Mouse (Mus musculus): ENCODE data around the gene Itgax. TPM values are rescaled to one million over a fixed set of nuclear protein-coding genes. Genes with fewer than 3 reads are reported as not detected.

The Itgax gene
- 0.05 and 0.10 TPM in 2 replicates for polyA plus RNA-seq (2016; fragmentation: Nextera tagmentation; extraction: Ambion mirVana)

DNA sequence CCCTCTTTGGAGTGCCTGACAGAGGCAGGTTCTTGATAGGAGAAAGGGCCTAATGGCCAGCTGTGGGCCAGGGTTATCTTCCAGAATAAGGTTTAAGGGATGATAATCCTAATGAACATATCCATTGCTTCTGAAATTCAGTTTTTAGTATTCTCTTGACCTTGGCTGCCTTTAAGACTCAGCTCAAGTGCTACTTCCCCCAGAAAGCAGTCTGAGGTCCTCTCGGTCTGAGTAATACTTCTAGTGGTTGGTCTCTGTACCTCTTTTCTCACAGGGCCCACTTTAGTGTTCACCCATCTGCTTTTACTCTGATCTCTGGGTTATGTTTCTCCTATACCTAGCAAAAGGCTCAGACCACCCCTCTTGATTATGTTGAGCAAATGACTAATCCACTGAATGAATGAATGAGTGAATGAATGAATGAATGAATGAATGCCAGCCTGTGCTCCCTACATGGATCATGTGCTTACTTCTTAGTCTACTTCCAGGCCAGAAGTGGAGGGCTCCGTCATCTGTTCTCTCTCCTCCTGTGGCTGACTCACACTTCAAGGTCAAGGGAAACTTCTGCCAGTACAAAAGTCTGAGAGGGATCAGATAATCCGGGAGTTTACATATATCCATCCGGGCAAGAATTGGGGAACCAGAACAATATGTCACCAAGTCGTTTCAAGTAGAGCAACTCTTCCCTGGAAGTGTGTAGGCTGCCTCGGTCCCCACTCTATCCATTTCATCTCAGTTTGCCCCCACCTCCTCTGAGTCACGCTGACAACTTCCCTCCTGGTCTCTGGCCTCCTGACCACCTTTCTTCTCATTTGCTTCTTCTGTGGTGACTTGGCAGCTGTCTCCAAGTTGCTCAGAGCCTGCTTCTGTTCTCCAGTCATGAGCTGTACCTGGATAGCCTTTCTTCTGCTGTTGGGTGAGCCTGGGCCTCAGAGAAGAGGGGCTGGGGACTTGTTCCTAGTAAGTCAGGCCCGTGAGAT is at the start of gene Itgax:
Gene Itgax (plus strand): TSS at position 807 of the 980 bp plus-strand sequence.
- Histone ChIP-seq H3K9me3 (no peaks in the 10 kb centered on the region), H3K27ac (0 out of 2 replicates have a peak within 1 kb of the TSS, but pooled peaks have one; percentile 18), H3K4me1 (peaks cover 26% of the 10 kb centered on the region), H3K27me3 (ENCODE audit: insufficient read depth, poor library complexity, severe bottlenecking) (no peaks in the 10 kb centered on the region), H3K36me3 (no peaks in the 10 kb centered on the region), H3K4me3 (no peak within 1 kb of the TSS)
- DNase-seq (ENCODE audit: low spot score): no peak
- WGBS: 68% methylated on average over 8 of the region's 8 CpGs

DNA sequence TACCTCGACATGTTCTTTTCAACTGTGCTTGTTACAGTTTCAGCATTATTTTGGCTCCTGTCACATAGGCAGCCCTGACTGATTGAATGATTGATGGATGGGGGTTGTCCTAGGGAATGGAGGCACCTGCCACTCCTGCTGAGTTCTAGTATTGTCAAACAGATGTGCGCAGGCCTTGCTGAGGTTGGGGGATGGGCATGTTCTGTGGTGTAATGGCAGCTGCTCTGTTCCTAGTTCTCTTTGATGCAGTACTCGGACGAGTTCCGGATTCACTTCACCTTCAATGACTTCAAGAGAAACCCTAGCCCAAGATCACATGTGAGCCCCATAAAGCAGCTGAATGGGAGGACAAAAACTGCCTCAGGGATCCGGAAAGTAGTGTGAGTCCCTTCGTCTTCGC is 49.3 kb upstream of the Itgax start:
- H3K9me3 ChIP-seq: no peaks in the 10 kb centered on the region
- H3K27me3 ChIP-seq (ENCODE audit: insufficient read depth, poor library complexity, severe bottlenecking): no peaks in the 10 kb centered on the region
- H3K27ac ChIP-seq: no peak overlapping the region
- DNase-seq (ENCODE audit: low spot score): no peak
- no peaks in the 10 kb centered on the region for H3K4me1 ChIP-seq
- no peak overlapping the region for H3K4me3 ChIP-seq
- no peaks in the 10 kb centered on the region for H3K36me3 ChIP-seq
- WGBS: 76% methylated on average over 8 of the region's 8 CpGs

DNA sequence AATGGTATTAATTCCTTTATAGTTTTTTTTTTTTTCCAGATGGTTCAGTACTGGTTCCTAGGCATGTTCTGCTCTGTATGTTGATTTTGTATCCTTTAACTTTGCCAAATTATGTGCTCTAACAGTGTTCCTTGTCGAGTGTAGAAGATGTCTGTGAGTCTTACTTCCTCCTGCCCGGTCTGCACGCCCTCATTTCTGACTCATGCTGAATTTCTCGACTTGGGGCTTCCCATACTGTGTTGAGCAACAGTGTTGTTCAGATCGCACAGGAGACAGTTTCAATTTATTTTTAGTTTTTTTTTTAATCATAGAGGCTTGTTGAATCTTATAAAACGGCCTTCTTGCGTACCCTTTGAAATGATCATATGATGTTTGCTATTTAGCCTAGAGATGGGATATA is 40.2 kb upstream of the Itgax start:
- whole genome bisulfite sequencing: 70% methylated on average over 7 of the region's 7 CpGs
- H3K4me1 ChIP-seq: no peaks in the 10 kb centered on the region
- H3K27me3 ChIP-seq (ENCODE audit: insufficient read depth, poor library complexity, severe bottlenecking): no peaks in the 10 kb centered on the region
- DNase-seq (ENCODE audit: low spot score): no peak
- no peaks in the 10 kb centered on the region for H3K9me3 ChIP-seq
- no peak overlapping the region for H3K4me3 ChIP-seq
- no peaks in the 10 kb centered on the region for H3K36me3 ChIP-seq
- no peak overlapping the region for H3K27ac ChIP-seq

DNA sequence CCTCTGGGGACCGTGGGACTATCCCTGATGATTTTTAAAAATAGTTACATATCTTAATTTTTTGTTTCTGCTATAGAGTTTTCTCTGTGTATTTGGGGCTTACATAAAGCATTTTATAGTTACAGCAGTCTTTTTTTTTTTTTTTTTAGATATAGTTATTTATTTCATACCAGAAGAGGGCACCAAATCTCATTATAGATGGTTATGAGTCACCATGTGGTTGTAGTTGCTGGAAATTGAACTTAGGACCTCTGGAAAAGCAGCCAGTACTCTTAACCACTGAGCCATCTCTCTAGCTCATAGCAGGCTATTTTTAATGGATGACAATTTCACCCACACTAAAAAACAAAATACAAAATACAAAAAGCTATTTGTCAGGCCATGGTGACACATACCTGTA is 31.2 kb upstream of the Itgax start:
- Histone ChIP-seq H3K27ac (no peak overlapping the region), H3K27me3 (ENCODE audit: insufficient read depth, poor library complexity, severe bottlenecking) (no peaks in the 10 kb centered on the region), H3K4me3 (no peak overlapping the region), H3K36me3 (no peaks in the 10 kb centered on the region), H3K4me1 (no peaks in the 10 kb centered on the region), H3K9me3 (no peaks in the 10 kb centered on the region)
- no peak for DNase-seq (ENCODE audit: low spot score)
- 76% methylated on average over 1 of the region's 1 CpGs for WGBS

DNA sequence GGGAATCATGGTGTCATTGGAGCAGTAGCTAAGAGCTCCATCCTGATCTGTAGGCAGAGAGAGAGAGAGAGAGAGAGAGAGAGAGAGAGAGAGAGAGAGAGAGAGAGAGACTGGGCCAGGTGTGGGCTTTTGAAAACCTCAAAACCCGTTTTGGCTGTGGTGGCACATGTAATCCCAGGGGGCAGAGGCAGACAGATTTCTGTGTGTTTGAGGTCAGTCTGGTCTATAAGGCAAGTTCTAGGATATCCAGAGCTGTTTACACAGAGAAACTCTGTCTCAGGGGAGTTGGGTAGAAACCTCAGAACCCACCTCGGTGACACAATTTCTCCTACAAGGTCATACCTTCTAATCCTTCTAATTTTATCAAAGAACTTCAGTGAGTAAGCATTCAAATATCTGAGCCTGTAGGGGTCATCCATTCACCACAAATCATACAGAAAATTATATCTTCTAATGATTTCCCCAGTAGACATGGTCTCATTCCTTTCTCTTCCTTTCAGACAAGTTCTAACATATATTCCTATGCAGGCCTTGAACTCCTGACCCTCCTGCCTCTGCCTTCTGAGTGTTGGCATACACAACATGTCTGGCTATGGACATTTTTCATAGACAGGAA is 28.5 kb upstream of the Itgax start:
- no peak for DNase-seq (ENCODE audit: low spot score)
- WGBS: 70% methylated on average over 2 of the region's 2 CpGs
- H3K9me3 ChIP-seq: no peaks in the 10 kb centered on the region
- H3K27ac ChIP-seq: no peak overlapping the region
- no peaks in the 10 kb centered on the region for H3K36me3 ChIP-seq
- no peak overlapping the region for H3K4me3 ChIP-seq
- no peaks in the 10 kb centered on the region for H3K27me3 ChIP-seq (ENCODE audit: insufficient read depth, poor library complexity, severe bottlenecking)
- no peaks in the 10 kb centered on the region for H3K4me1 ChIP-seq

DNA sequence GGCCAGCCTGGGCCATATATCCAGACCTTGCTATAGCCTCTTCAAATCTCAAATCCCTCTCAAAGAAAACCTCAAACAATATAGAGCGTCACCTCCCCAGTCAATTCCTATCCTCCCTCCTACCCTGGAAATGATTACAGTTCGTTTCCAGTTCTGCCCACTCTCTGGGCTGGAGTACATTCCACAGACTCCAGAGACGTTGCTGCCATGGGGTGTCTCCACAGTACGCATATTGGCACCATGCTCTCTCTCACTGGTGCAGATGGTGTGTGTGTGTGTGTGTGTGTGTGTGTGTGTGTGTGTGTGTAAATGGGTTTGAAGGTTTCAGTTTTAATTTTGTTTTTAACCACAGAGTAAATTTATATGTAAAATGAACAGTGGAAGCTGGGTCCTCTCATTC is 24.1 kb upstream of the Itgax start:
- no peaks in the 10 kb centered on the region for H3K4me1 ChIP-seq
- no peaks in the 10 kb centered on the region for H3K36me3 ChIP-seq
- no peak overlapping the region for H3K4me3 ChIP-seq
- no peaks in the 10 kb centered on the region for H3K27me3 ChIP-seq (ENCODE audit: insufficient read depth, poor library complexity, severe bottlenecking)
- 55% methylated on average over 4 of the region's 4 CpGs for WGBS
- H3K27ac ChIP-seq: no peak overlapping the region
- no peaks in the 10 kb centered on the region for H3K9me3 ChIP-seq
- no peak for DNase-seq (ENCODE audit: low spot score)

DNA sequence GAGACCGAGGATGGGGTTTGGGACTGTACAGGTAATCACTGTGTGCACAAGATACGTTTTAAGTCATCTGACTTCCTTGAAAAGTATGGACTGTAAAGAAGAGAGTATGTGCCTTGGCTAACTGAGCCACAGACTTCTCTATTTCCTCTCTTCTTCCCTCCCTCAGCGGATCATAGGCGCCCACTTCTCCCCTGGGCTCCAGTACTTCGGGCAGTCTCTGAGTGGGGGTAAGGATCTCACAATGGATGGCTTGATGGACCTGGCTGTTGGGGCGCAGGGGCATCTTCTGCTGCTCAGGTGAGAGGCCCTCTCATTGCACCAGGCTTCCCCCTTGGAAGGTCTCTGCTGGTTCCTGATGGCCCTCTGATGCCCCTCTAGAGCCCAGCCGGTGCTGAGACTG is 21.9 kb upstream of the Itgax start:
- Histone ChIP-seq H3K36me3 (no peaks in the 10 kb centered on the region), H3K9me3 (no peaks in the 10 kb centered on the region), H3K27ac (no peak overlapping the region), H3K4me3 (no peak overlapping the region), H3K4me1 (no peaks in the 10 kb centered on the region), H3K27me3 (ENCODE audit: insufficient read depth, poor library complexity, severe bottlenecking) (peaks cover 4% of the 10 kb centered on the region; the same call in 1 of the 2 replicates)
- DNase-seq (ENCODE audit: low spot score): no peak
- WGBS: 82% methylated on average over 7 of the region's 7 CpGs

DNA sequence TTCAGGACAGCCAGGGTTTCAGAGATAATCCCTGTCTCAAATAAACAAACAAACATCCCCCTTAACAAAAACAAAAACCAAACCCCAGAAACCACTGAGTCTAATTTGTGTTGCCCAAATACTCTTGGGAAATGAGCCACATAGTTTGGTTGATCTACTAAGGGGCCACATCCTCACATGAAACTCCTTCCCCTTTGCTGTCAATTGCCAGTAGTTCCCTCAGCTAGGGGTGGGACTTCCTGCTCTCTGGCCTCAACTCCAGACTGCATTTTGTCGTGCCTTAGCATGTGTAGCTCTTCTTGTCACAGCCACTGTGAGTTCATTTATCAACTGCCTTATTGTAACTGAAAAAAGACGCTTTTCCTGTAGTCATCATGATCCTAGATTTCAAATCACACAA is 19.0 kb upstream of the Itgax start:
- H3K4me1 ChIP-seq: no peaks in the 10 kb centered on the region
- no peaks in the 10 kb centered on the region for H3K9me3 ChIP-seq
- DNase-seq (ENCODE audit: low spot score): no peak
- no peaks in the 10 kb centered on the region for H3K36me3 ChIP-seq
- H3K27ac ChIP-seq: no peak overlapping the region
- 62% methylated on average over 2 of the region's 2 CpGs for WGBS
- peaks cover 4% of the 10 kb centered on the region; the same call in 1 of the 2 replicates for H3K27me3 ChIP-seq (ENCODE audit: insufficient read depth, poor library complexity, severe bottlenecking)
- H3K4me3 ChIP-seq: no peak overlapping the region

DNA sequence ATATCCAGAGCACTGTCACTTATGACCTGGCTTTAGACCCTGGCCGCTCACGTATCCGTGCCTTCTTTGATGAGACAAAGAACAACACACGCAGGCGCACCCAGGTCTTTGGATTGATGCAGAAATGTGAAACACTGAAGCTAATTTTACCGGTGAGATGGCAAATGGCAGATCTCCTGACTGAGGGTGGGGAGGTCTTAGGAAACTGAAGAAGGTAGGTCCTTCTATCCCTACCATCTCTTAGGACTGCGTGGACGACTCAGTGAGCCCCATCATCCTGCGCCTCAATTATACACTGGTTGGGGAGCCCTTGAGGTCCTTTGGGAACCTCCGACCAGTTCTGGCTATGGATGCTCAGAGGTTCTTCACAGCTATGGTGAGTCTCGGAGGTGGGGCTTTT is 17.2 kb upstream of the Itgax start:
- H3K4me3 ChIP-seq: no peak overlapping the region
- DNase-seq (ENCODE audit: low spot score): peak; percentile 53

DNA sequence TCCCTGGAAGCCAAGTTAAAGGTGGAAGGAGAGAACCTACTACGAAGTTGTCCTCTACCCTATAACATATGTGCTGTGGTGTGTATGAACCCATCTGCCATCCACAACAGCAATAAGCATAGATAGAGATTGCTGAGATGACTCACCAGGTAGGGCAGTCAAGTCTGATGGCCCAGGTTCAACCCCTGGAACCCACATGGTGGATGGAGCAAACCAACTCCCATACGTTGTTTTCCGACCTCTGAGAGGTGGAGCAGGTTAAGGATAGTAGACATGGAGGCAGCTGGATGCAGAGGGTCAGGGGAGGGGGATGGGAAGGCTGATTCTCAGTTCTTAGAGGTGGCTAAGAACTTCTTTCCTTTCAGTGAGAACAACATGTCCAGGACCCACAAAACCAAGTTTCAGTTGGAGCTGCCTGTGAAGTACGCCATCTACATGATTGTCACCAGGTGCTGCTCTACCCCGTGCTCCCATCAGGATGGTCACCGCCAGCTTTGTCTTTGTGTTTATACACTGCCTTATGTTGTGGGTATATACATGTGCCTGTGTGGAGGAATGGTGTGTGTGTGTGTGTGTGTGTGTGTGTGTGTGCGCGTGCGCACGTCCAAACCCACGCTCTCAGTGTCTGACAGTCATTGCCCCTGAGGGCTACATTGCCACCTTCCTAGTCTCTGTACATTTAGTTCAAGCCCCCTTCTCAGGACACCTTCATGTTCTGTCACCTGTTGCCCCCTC is 14.8 kb upstream of the Itgax start:
- H3K4me3 ChIP-seq: no peak overlapping the region
- no peaks in the 10 kb centered on the region for H3K36me3 ChIP-seq
- 94% methylated on average over 11 of the region's 11 CpGs for WGBS
- no peaks in the 10 kb centered on the region for H3K4me1 ChIP-seq
- no peak overlapping the region for H3K27ac ChIP-seq
- peaks cover 4% of the 10 kb centered on the region; the same call in 1 of the 2 replicates for H3K27me3 ChIP-seq (ENCODE audit: insufficient read depth, poor library complexity, severe bottlenecking)
- DNase-seq (ENCODE audit: low spot score): peak; percentile 52
- no peaks in the 10 kb centered on the region for H3K9me3 ChIP-seq

More for the DNA sequence above, 17.2 kb upstream of the Itgax start:
- Histone ChIP-seq H3K9me3 (no peaks in the 10 kb centered on the region), H3K4me1 (no peaks in the 10 kb centered on the region), H3K27me3 (ENCODE audit: insufficient read depth, poor library complexity, severe bottlenecking) (peaks cover 4% of the 10 kb centered on the region; the same call in 1 of the 2 replicates), H3K27ac (no peak overlapping the region), H3K36me3 (no peaks in the 10 kb centered on the region)
- WGBS: 84% methylated on average over 11 of the region's 11 CpGs

DNA sequence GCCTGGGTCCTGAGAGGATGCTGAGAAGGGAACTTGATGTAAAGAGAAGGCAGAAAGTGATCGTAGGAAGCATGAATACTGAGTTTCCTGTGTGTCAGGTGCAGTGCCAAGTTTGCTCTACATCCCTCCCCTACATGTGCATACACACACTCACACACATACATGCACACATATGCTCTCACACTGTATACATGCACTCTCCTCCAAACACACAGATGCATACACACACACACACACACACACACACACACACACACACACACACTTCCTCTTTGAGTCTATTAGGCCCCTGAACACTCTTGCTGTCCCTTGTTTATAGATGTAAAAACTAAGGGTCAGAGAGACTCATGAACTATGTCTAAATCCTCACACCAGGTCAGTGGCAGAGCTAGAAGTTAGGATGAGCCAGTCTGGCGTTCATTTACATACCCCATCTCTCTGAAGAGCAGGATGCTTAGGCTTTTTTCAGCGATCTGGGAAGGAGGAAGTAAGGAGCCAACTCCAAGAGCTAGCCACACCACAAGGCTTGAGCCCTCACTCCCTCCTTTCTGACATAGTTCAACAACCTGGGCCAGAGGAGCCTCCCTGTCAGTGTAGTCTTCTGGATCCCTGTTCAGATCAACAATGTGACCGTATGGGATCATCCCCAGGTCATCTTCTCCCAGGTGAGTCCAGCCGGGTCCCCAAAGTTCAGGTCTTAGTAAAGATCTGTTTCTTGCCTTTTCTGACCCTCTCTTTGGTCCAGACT is 14.0 kb upstream of the Itgax start:
- peak; percentile 5 for DNase-seq (ENCODE audit: low spot score)

DNA sequence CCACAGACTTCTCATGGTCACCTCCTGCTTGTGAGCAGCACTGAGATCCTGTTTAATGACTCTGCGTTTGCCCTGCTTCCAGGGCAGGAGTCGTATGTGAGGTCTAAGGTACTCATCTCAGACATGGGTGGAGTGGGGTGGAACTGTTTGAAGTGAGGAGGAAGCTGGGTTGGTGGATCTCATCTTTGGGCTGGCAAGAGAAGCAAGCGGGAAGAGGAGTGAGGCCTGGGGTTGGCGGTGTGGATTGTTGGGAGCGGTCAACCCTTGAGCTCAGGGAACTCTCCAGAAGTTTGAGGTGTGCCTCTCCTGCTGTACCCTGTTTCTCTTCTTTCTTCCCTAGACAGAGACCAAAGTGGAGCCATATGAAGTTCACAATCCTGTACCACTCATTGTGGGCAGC is 13.0 kb upstream of the Itgax start:
- Histone ChIP-seq H3K36me3 (no peaks in the 10 kb centered on the region), H3K4me3 (no peak overlapping the region), H3K27me3 (ENCODE audit: insufficient read depth, poor library complexity, severe bottlenecking) (peaks cover 4% of the 10 kb centered on the region; the same call in 1 of the 2 replicates), H3K4me1 (no peaks in the 10 kb centered on the region), H3K27ac (no peak overlapping the region), H3K9me3 (no peaks in the 10 kb centered on the region)
- 91% methylated on average over 5 of the region's 5 CpGs for WGBS
- DNase-seq (ENCODE audit: low spot score): peak; percentile 55

More for the DNA sequence above, 14.0 kb upstream of the Itgax start:
- Histone ChIP-seq H3K27me3 (ENCODE audit: insufficient read depth, poor library complexity, severe bottlenecking) (peaks cover 4% of the 10 kb centered on the region; the same call in 1 of the 2 replicates), H3K36me3 (no peaks in the 10 kb centered on the region), H3K4me3 (no peak overlapping the region), H3K27ac (no peak overlapping the region), H3K9me3 (no peaks in the 10 kb centered on the region), H3K4me1 (no peaks in the 10 kb centered on the region)
- WGBS: 76% methylated on average over 5 of the region's 5 CpGs

All from heart, embryonic 10.5 days (tissue).